Mouse (Mus musculus): ENCODE measurements around the gene Clip2. TPM values are rescaled to one million over a fixed set of nuclear protein-coding genes. Genes with fewer than 3 reads are reported as not detected.

The Clip2 gene
- polyA plus RNA-seq, 1 experiment, result 43.4 TPM

DNA sequence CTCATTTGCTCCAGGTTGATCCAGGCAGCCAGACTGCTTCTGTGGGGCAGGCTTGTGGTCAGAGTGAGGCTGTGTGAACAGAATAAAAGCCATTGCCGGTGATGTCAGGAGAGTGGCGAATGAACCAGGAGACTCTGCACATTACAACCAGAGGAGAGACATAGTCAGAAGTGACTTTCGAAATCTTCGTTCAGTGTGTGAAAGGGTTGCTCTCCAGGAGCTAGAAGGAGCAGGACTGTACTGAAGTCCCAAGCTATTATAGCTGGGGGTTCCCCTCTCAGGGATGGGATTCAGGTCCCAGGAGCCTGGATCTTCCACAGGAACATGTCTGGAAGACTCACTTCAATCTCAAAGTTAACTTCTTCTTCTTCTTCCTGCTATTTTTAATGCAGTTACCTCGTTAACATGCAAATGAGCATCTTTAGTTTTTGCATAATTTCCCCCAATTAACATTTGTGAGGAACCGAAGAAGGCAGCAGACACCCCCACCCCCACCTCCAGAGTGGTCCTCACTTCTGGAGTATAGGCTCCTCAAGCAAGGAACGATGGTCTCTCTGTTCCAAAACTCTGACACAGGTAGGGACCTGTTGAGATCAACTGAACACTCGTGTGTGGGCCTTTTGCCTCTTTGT is 81.6 kb downstream of the Clip2 start:
- H3K36me3 ChIP-seq (ENCODE audit: control insufficient read depth, insufficient read depth, low read length), result no peaks in the 10 kb centered on the region
- 88% methylated on average over 8 of the region's 8 CpGs for WGBS
- no peaks in the 10 kb centered on the region for H3K27me3 ChIP-seq (ENCODE audit: control insufficient read depth, insufficient read depth, low read length)
- peaks cover 9% of the 10 kb centered on the region; the same call in 1 of the 2 replicates for H3K4me1 ChIP-seq (ENCODE audit: control insufficient read depth, insufficient read depth, insufficient read length, low read length)
- H3K27ac ChIP-seq (ENCODE audit: insufficient read depth, low read depth, low read length), result no peak overlapping the region
- TF ChIP-seq POLR2A (IDR thresholded peaks at IDR 0.05; ENCODE audit: low read depth, low read length) (no peak), CTCF (IDR thresholded peaks at IDR 0.05; ENCODE audit: extremely low read depth, insufficient read length, insufficient replicate concordance, low read depth, low read length) (no peak)
- H3K4me3 ChIP-seq (ENCODE audit: low read depth, low read length), result no peak overlapping the region

DNA sequence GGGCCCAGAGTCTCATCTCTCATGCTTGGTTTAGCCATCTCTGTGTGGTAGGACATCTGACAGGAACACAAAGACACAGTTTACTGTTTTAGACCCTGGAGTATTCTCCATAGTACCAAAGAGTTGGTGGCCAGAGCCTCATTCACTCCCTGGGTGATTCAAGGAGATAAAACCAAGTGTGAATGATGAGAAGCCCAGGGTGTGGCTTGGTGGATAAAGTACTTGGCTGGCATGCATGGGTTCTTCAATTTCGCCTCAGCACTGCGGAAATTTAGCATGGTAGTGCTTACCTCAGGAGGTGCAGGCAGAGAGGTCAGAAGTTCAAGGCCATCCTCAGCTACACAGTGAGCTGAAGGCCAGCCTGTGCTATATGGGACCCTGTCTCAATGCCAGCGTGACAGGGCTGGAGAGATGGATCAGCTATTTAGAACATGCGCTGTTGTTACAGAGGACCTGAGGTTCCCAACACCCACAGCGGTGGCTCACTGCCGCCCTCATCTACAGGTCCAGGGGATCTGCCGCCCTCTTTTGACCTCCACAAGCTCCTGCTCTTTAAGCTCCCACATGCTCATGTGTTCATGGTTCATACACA is 82.6 kb downstream of the Clip2 start:
- WGBS, result 92% methylated on average over 7 of the region's 7 CpGs
- TF ChIP-seq CTCF (IDR thresholded peaks at IDR 0.05; ENCODE audit: extremely low read depth, insufficient read length, insufficient replicate concordance, low read depth, low read length), result no peak
- TF ChIP-seq POLR2A (IDR thresholded peaks at IDR 0.05; ENCODE audit: low read depth, low read length), result no peak
- Histone ChIP-seq H3K36me3 (ENCODE audit: control insufficient read depth, insufficient read depth, low read length) (no peaks in the 10 kb centered on the region), H3K27me3 (ENCODE audit: control insufficient read depth, insufficient read depth, low read length) (no peaks in the 10 kb centered on the region), H3K27ac (ENCODE audit: insufficient read depth, low read depth, low read length) (no peak overlapping the region), H3K4me1 (ENCODE audit: control insufficient read depth, insufficient read depth, insufficient read length, low read length) (peaks cover 9% of the 10 kb centered on the region; the same call in 1 of the 2 replicates), H3K4me3 (ENCODE audit: low read depth, low read length) (no peak overlapping the region)

DNA sequence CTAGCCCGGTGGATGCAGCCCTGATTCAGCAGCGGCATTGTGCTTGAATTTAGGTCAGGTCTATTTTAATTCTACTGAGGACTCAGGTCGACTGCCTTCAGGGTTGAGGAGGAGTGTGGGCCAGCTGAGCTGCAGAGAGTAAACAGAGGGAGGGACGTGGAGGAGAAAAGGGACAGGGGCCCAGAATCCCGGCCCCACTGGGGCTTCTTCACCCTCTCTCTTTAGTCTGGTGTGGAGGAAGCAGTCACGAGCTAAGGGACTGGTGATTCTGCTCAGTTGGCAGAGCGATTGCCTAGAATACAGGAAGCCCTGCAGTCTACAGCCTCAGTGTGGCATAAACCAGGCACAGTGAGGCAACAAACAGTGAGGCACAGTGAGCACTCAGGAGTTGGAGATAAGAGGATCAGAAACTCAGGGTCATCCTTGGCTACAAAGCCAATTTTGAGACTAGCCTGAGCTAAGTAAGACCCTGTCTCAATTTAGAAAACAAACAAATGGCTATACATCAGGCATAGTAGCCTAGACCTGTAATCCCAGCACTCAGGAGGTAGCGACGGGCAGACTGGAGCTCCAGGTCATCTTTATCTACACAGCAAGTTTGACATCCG is 84.0 kb downstream of the Clip2 start:
- 77% methylated on average over 10 of the region's 10 CpGs for WGBS
- H3K36me3 ChIP-seq (ENCODE audit: control insufficient read depth, insufficient read depth, low read length), result no peaks in the 10 kb centered on the region
- H3K27ac ChIP-seq (ENCODE audit: insufficient read depth, low read depth, low read length), result no peak overlapping the region
- H3K4me1 ChIP-seq (ENCODE audit: control insufficient read depth, insufficient read depth, insufficient read length, low read length), result peaks cover 9% of the 10 kb centered on the region; the same call in 1 of the 2 replicates
- no peak overlapping the region for H3K4me3 ChIP-seq (ENCODE audit: low read depth, low read length)
- no peaks in the 10 kb centered on the region for H3K27me3 ChIP-seq (ENCODE audit: control insufficient read depth, insufficient read depth, low read length)
- no peak for TF ChIP-seq POLR2A (IDR thresholded peaks at IDR 0.05; ENCODE audit: low read depth, low read length)
- no peak for TF ChIP-seq CTCF (IDR thresholded peaks at IDR 0.05; ENCODE audit: extremely low read depth, insufficient read length, insufficient replicate concordance, low read depth, low read length)

DNA sequence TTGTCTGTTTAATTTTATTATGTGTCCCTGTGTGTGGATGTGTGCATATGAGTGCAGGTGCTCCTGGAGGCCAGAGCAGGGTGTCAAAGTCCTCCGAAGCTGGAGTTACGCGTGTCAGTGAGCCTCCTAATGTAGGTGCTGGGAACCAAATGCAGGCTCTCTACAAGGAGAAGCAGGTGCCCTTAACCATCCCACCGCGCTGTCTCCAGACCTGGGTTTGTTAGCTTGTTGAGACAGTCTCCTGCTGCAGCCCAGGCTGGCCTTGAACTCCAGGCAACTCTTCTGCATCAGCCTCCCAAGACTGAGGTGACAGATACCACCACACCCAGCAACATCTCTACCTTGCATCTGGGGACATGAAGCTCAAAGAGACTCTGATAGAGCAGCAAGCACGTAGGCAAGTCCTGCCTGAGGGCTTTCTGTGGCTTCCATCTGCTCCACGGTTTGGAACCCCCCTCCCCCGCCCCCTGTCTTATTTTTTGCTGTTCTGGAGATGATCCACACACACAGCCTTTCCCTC is 85.1 kb downstream of the Clip2 start:
- 53% methylated on average over 8 of the region's 8 CpGs for WGBS
- TF ChIP-seq POLR2A (IDR thresholded peaks at IDR 0.05; ENCODE audit: low read depth, low read length) (no peak), CTCF (IDR thresholded peaks at IDR 0.05; ENCODE audit: extremely low read depth, insufficient read length, insufficient replicate concordance, low read depth, low read length) (no peak)
- Histone ChIP-seq H3K4me1 (ENCODE audit: control insufficient read depth, insufficient read depth, insufficient read length, low read length) (peaks cover 9% of the 10 kb centered on the region; the same call in 1 of the 2 replicates), H3K27ac (ENCODE audit: insufficient read depth, low read depth, low read length) (no peak overlapping the region), H3K27me3 (ENCODE audit: control insufficient read depth, insufficient read depth, low read length) (no peaks in the 10 kb centered on the region), H3K36me3 (ENCODE audit: control insufficient read depth, insufficient read depth, low read length) (no peaks in the 10 kb centered on the region), H3K4me3 (ENCODE audit: low read depth, low read length) (no peak overlapping the region)

DNA sequence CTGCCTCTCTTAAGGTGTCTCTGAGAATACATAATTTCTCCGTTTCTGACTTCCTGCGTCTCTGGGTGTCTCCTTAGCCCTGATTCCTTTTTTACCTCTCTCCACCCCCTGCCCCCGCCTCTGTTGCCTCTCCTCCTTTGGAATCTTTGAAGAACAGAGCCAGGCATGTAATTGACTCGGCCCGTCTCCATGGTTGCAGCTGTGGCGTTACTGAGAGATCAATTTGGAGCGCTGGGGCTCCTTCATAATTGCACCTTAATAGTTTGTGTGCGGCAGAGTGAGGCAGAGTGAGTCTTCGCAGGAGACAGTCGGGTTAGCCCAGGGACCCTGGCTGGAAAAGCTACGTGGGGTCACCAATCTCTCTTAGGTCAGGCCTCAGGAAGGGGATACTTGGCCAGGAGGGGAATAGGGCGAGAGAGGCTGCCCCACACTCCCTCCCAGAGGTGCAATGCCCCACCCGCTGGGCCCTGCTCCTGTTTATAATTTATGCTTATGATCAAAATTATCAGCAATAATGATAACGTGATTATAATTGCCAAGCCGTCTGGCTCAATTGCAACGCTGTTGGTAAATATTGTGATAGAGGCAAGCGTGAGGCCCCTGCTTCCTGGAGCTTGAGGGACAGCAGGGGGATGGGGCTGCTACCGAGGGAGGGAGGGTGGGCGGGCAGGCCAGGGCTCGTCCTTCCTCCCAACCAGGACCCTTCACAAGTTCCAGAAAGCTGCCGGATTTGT is 85.8 kb downstream of the Clip2 start:
- Histone ChIP-seq H3K4me3 (ENCODE audit: low read depth, low read length) (no peak overlapping the region), H3K4me1 (ENCODE audit: control insufficient read depth, insufficient read depth, insufficient read length, low read length) (peaks cover 9% of the 10 kb centered on the region; the same call in 1 of the 2 replicates), H3K27ac (ENCODE audit: insufficient read depth, low read depth, low read length) (no peak overlapping the region), H3K36me3 (ENCODE audit: control insufficient read depth, insufficient read depth, low read length) (no peaks in the 10 kb centered on the region), H3K27me3 (ENCODE audit: control insufficient read depth, insufficient read depth, low read length) (no peaks in the 10 kb centered on the region)
- TF ChIP-seq CTCF (IDR thresholded peaks at IDR 0.05; ENCODE audit: extremely low read depth, insufficient read length, insufficient replicate concordance, low read depth, low read length) (no peak), POLR2A (IDR thresholded peaks at IDR 0.05; ENCODE audit: low read depth, low read length) (no peak)
- 20% methylated on average over 21 of the region's 21 CpGs for WGBS

DNA sequence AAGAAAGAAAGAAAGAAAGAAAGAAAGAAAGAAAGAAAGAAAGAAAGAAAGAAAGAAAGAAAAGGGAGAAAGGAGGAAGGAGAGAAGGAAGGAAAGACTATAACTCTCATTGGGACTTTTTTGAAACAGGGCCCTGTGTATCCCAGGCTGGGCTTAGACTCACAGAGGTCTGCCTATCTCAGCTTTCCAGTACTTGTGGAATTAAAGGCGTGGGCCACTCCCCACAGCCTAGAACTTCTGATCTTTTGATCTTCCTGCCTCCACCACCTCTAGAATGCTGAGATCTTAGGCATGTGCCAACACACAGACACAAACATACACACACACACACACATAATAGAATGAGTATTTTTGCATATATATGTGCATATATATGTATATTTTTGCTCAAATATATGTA is 87.0 kb downstream of the Clip2 start:
- Histone ChIP-seq H3K4me3 (ENCODE audit: low read depth, low read length) (no peak overlapping the region), H3K36me3 (ENCODE audit: control insufficient read depth, insufficient read depth, low read length) (no peaks in the 10 kb centered on the region), H3K4me1 (ENCODE audit: control insufficient read depth, insufficient read depth, insufficient read length, low read length) (peaks cover 9% of the 10 kb centered on the region; the same call in 1 of the 2 replicates), H3K27me3 (ENCODE audit: control insufficient read depth, insufficient read depth, low read length) (no peaks in the 10 kb centered on the region), H3K27ac (ENCODE audit: insufficient read depth, low read depth, low read length) (no peak overlapping the region)
- TF ChIP-seq POLR2A (IDR thresholded peaks at IDR 0.05; ENCODE audit: low read depth, low read length) (no peak), CTCF (IDR thresholded peaks at IDR 0.05; ENCODE audit: extremely low read depth, insufficient read length, insufficient replicate concordance, low read depth, low read length) (no peak)
- WGBS, result 59% methylated on average over 1 of the region's 1 CpGs
